Mouse (Mus musculus) heart, adult 2 months (tissue): ENCODE measurements around the gene Papola.

ENCODE experiments used
- CTCF ChIP-seq: fragments of 200-600 bp; IDR thresholded peaks from 2 replicates; pipeline ENCODE4 v1.8.1; 2022; ENCODE audit warnings: antibody characterized with exemption, mild to moderate bottlenecking, moderate library complexity
- EP300 ChIP-seq: fragments of 200-500 bp; IDR thresholded peaks from 2 replicates; pipeline ENCODE4 v1.6.1; 2011; ENCODE audit warnings: low read depth, low read length, control low read depth; ENCODE audit not compliant: insufficient read depth
- POLR2A ChIP-seq: fragments of 200-500 bp; IDR thresholded peaks from 2 replicates; pipeline ENCODE4 v1.6.1; 2011; ENCODE audit warnings: mild to moderate bottlenecking, low read depth, low read length, control low read depth; ENCODE audit not compliant: insufficient read depth

GRCm38 (mm10) chr12:105862072-105862471 is 77.6 kb downstream of the Papola start:
- no peak for TF ChIP-seq CTCF
- TF ChIP-seq EP300 = no peak
- no peak for TF ChIP-seq POLR2A
